Mouse (Mus musculus) inflammation-experienced regulatory T-cells, adult 6 months (primary cell): ENCODE data around the gene Rnf141. TPM values are rescaled to one million over a fixed set of nuclear protein-coding genes. Genes with fewer than 3 reads are reported as not detected.

ENCODE experiments used
- ATAC-seq: one replicate; pipeline ENCODE4 v1.8.0; 2017
- polyA plus RNA-seq, 3 experiments: library from polyadenylated mRNA; unstranded; fragments of 100-300 nt; shearing (Covaris generic); gene quantifications; one replicate each; pipeline ENCODE4 v1.2.1; 2017

The Rnf141 gene
- polyA plus RNA-seq, 3 experiments from 2014 or later, result 13.0 to 20.0 (median 13.1) TPM

- ATAC-seq, result no peak
Observed at GRCm38 (mm10) chr7:110762605-110763180, 81.6 kb downstream of the Rnf141 start.

GRCm38 (mm10) chr7:110756440-110756839, 87.8 kb downstream of the Rnf141 start:
- no peak for ATAC-seq

- ATAC-seq, result no peak
Observed at GRCm38 (mm10) chr7:110753926-110754330, 90.3 kb downstream of the Rnf141 start.

GRCm38 (mm10) chr7:110753310-110753709, 90.9 kb downstream of the Rnf141 start:
- no peak for ATAC-seq

GRCm38 (mm10) chr7:110751634-110752033, 92.6 kb downstream of the Rnf141 start:
- no peak for ATAC-seq

- no peak for ATAC-seq
Observed at GRCm38 (mm10) chr7:110750834-110751233, 93.4 kb downstream of the Rnf141 start.

Other genes with a start within 250 kb of the Rnf141 start
- 1 to 10 TPM in 2 of 3 experiments, under 1 TPM in 1; 0.40 to 2.9 (median 2.1) TPM for gene Sbf2, start 229.5 kb downstream of the Rnf141 start, polyA plus RNA-seq
- not detected for gene Adm, start 216.8 kb downstream of the Rnf141 start, polyA plus RNA-seq
- 1 to 10 TPM; 1.5 to 6.0 (median 5.0) TPM for gene Ampd3, start 76.3 kb downstream of the Rnf141 start, polyA plus RNA-seq
- not detected for gene Lyve1, start 18.8 kb upstream of the Rnf141 start, polyA plus RNA-seq
- under 1 TPM in 2 of 3 experiments, not detected in 1; 0.46 to 0.87 TPM for gene Mrvi1, start 138.0 kb upstream of the Rnf141 start, polyA plus RNA-seq
- gene Ctr9, start 184.5 kb upstream of the Rnf141 start, polyA plus RNA-seq, result 10 to 100 TPM; 37.7 to 42.2 (median 40.0) TPM
- gene Eif4g2, start 238.6 kb upstream of the Rnf141 start, polyA plus RNA-seq, result 1,000 to 10,000 TPM in 1 of 3 experiments, 100 to 1,000 TPM in 2; 799 to 1,002 (median 808) TPM